Mouse (Mus musculus): Measurements from ENCODE around the gene Dnajc6.

Dnajc6 gene

DNA sequence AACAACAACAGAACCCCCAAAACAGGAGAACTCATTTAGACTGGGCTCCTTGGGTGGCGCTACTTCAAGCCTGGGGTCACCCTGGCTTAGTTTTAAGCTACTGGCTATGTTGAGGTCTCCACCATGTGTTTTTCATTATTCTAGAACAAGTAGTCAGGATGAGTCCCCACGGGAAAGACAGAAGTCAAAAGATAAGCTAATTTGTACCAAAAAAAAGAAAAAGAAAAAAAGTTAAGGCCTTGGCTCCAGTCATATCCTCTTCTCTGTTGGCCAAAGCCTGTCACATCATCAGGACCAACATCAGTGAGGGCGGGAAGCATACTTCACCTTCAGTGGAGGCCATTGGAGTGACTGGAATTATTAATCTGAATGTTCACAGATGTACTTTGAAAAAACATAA lies 188.4 kb downstream of the Dnajc6 start:
- DNase-seq (ENCODE audit: low spot score in 2 of 2), result no peak

DNA sequence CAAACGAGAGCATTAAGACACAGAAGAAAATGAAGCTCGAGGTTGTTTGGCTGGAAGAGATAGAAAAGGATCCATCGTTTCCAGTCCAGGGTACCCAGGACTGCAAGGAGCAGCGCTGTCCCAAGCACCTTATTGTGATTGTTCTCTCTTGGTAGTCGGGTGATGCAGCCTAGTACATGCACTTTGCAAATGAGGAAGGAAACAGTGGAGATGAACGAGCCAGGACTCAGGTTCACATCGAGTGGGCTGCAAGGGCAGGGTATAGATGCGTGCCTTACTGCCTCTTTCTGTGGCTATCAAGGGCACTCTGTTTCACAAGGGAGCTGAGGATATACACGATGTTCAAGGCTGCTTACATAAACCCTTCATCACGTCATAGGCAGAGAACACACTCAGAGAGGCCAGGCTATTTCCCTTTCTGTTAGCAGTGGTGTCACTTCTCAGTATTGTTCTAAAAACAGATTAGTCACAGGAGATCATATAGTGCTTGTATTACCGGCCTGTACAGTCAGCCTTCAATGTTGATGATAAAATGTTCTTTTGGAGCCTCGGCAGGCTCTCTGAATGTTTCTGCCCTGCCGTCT lies 189.9 kb downstream of the Dnajc6 start:
- DNase-seq (ENCODE audit: low spot score in 2 of 2), result no peak

DNA sequence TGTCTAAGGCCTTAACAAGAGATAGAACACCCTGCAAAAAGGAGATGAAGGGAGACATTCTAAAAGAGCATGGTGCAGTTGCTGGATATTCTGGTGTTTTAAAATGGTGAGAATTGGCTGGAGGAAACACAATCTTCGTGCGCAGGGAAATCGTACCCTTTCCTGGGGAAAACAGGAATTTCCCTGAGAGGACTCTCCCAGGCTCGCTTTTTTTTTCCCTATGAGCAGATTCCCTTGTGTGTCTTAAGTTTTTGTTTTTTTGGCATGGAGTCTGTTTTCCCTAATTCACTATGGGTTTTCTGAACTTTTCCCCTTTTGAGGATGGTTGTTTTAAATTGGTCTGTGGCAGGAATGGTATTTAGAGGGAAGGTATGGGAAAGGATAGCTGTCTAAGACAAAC lies 192.8 kb downstream of the Dnajc6 start:
- DNase-seq (ENCODE audit: low spot score in 2 of 2), result no peak

DNA sequence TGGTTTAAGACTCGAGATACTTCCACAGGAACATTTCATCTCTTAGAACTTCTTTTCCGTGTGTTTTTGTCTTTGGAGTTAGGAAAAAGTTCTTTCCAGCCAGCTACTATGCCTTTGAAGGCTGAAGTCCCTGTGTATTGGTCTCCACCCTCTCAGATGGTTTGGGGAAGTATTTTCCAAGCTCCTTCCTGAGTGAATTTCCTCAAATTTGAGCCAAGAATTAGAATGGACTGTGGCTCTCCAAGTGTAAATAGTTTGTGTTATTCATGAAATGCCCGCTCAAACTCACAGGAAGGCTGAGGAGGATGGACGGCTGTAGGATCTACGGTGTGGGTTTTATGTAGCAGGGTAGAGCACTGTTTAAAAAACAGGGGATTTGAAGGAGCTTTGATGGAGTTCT lies 193.2 kb downstream of the Dnajc6 start:
- no peak for DNase-seq (ENCODE audit: low spot score in 2 of 2)
